Mouse (Mus musculus): ENCODE results near the gene Prss41. TPM values are rescaled to one million over a fixed set of nuclear protein-coding genes. Genes with fewer than 3 reads are reported as not detected.

Prss41 gene
- total RNA-seq, 2 experiments from 2014 or later = not detected

- DNase-seq (ENCODE audit: low spot score) = no peak
- intact Hi-C loops (cut with DNase I) = no loop called here
Observed at GRCm38 (mm10) chr17:23790269-23791078, 53.5 kb downstream of the Prss41 start, which contains the start of gene Srrm2. Srrm2 (plus strand) TSS chr17:23790532.

GRCm38 (mm10) chr17:23789749-23790268, 54.2 kb downstream of the Prss41 start:
- DNase-seq (ENCODE audit: low spot score) = no peak
- intact Hi-C loops (cut with DNase I) = loop anchor here (5.0 kb wide), 1 partner anchor 43 kb away; the partner anchor contains the start of gene Kremen2

- DNase-seq (ENCODE audit: low spot score) = no peak
- intact Hi-C loops (cut with DNase I) = loop anchor here (5.0 kb wide), 1 partner anchor 42 kb away; the partner anchor contains the start of gene Kremen2
Observed at GRCm38 (mm10) chr17:23788973-23789372, 55.0 kb downstream of the Prss41 start.

Small RNA genes within 50 kb of the gene (microRNA-seq; reads per million reads assigned to microRNA genes)
- gene Mir5125 = 1.9 reads per million

Other genes with a start within 250 kb of the Prss41 start
- 1 to 10 TPM; 3.4 to 4.8 TPM for gene Zfp13, start 244.7 kb downstream of the Prss41 start, total RNA-seq (2021)
- not detected for gene Zscan10, start 243.3 kb downstream of the Prss41 start, total RNA-seq (2021)
- under 1 TPM; 0.06 to 0.08 TPM for gene Mmp25, start 198.9 kb downstream of the Prss41 start, total RNA-seq (2021)
- gene Bicdl2, start 183.7 kb downstream of the Prss41 start, total RNA-seq (2021) = not detected
- 100 to 1,000 TPM; 193 to 207 TPM for gene Hcfc1r1, start 170.6 kb downstream of the Prss41 start, total RNA-seq (2021)
- 10 to 100 TPM; 12.2 to 12.3 TPM for gene Thoc6, start 170.3 kb downstream of the Prss41 start, total RNA-seq (2021)
- 100 to 1,000 TPM in 1 of 2 experiments, 10 to 100 TPM in 1; 79.9 to 111 TPM for gene Tnfrsf12a, start 166.7 kb downstream of the Prss41 start, total RNA-seq (2021)
- not detected for gene Cldn6, start 164.9 kb downstream of the Prss41 start, total RNA-seq (2021)
- not detected for gene Cldn9, start 160.1 kb downstream of the Prss41 start, total RNA-seq (2021)
- not detected for gene 1520401A03Rik, start 121.4 kb downstream of the Prss41 start, total RNA-seq (2021)
- 1 to 10 TPM; 1.4 to 1.5 TPM for gene Pkmyt1, start 117.8 kb downstream of the Prss41 start, total RNA-seq (2021)
- gene Paqr4, start 103.3 kb downstream of the Prss41 start, total RNA-seq (2021) = 10 to 100 TPM; 26.1 to 29.5 TPM
- gene Kremen2, start 98.3 kb downstream of the Prss41 start, total RNA-seq (2021) = not detected
- 10 to 100 TPM; 29.7 to 33.2 TPM for gene Flywch1, start 72.6 kb downstream of the Prss41 start, total RNA-seq (2021)
- 1 to 10 TPM in 1 of 2 experiments, under 1 TPM in 1; 0.88 to 1.6 TPM for gene Flywch2, start 58.1 kb downstream of the Prss41 start, total RNA-seq (2021)
- 100 to 1,000 TPM; 157 to 162 TPM for gene Srrm2, start 53.6 kb downstream of the Prss41 start, total RNA-seq (2021)
- gene Elob, start 15.0 kb downstream of the Prss41 start, total RNA-seq (2021) = 100 to 1,000 TPM; 353 to 372 TPM
- not detected for gene Prss33, start 8.1 kb downstream of the Prss41 start, total RNA-seq (2021)
- gene Prss32, start 317 bp downstream of the Prss41 start, total RNA-seq (2021) = not detected
- gene Prss21, start 23.9 kb upstream of the Prss41 start, total RNA-seq (2021) = not detected
- not detected for gene Dcpp1, start 36.7 kb upstream of the Prss41 start, total RNA-seq (2021)
- not detected for gene Dcpp2, start 36.7 kb upstream of the Prss41 start, total RNA-seq (2021)
- gene Dcpp3, start 73.3 kb upstream of the Prss41 start, total RNA-seq (2021) = not detected
- gene Sbp, start 97.5 kb upstream of the Prss41 start, total RNA-seq (2021) = not detected
- not detected for gene Sbpl, start 111.1 kb upstream of the Prss41 start, total RNA-seq (2021)
- not detected for gene Prss30, start 136.4 kb upstream of the Prss41 start, total RNA-seq (2021)
- not detected for gene Prss22, start 153.9 kb upstream of the Prss41 start, total RNA-seq (2021)
- gene Prss27, start 194.0 kb upstream of the Prss41 start, total RNA-seq (2021) = not detected
- gene Kctd5, start 229.3 kb upstream of the Prss41 start, total RNA-seq (2021) = 10 to 100 TPM; 10.2 to 11.2 TPM